Mouse (Mus musculus) cerebellum, adult 18-20 months (tissue): ENCODE data around the gene Ipcef1.
"Not testable (repeated sequence)": the region's sequence is repeated elsewhere in the genome, so short reads cannot be mapped to it uniquely, and the experiment has no call there.

Experiments used
- DNase-seq, 2 experiments: peaks; one replicate each; pipeline ENCODE4 v3.0.0; 2021

The Ipcef1 gene

GRCm38 (mm10) chr10:6885460-6885859 is 166.8 kb downstream of the Ipcef1 start:
- no peak for DNase-seq

- DNase-seq: not testable (repeated sequence)
These were observed 170.2 kb downstream of the Ipcef1 start for GRCm38 (mm10) chr10:6882041-6882440.

- no peak for DNase-seq
These were observed 173.9 kb downstream of the Ipcef1 start for GRCm38 (mm10) chr10:6878276-6878881.

- DNase-seq: no peak
These were observed 178.4 kb downstream of the Ipcef1 start for GRCm38 (mm10) chr10:6873917-6874316.

GRCm38 (mm10) chr10:6871418-6872072 is 180.7 kb downstream of the Ipcef1 start:
- no peak for DNase-seq

- DNase-seq: no peak
These were observed 196.5 kb downstream of the Ipcef1 start for GRCm38 (mm10) chr10:6855812-6856211.

GRCm38 (mm10) chr10:6848834-6849233 is 203.4 kb downstream of the Ipcef1 start:
- DNase-seq: no peak

GRCm38 (mm10) chr10:6848162-6848754 is 204.0 kb downstream of the Ipcef1 start:
- no peak for DNase-seq

- no peak for DNase-seq
These were observed 206.0 kb downstream of the Ipcef1 start for GRCm38 (mm10) chr10:6846283-6846682.

- no peak for DNase-seq
These were observed 210.1 kb downstream of the Ipcef1 start for GRCm38 (mm10) chr10:6842225-6842624.
